Mouse (Mus musculus) olfactory bulb, adult 2 months (tissue): Measurements from ENCODE around the gene Pdzk1ip1.

Source experiments
- CTCF ChIP-seq: fragments of 200-500 bp; IDR thresholded peaks from 2 replicates; pipeline ENCODE4 v1.5.1; 2012; ENCODE audit warnings: low read depth, mild to moderate bottlenecking, low read length, moderate library complexity; ENCODE audit not compliant: insufficient read depth
- POLR2A ChIP-seq: fragments of 200-500 bp; IDR thresholded peaks from 2 replicates; pipeline ENCODE4 v1.6.1; 2012; ENCODE audit warnings: mild to moderate bottlenecking, low read depth, low read length, moderate library complexity; ENCODE audit not compliant: insufficient read depth

DNA sequence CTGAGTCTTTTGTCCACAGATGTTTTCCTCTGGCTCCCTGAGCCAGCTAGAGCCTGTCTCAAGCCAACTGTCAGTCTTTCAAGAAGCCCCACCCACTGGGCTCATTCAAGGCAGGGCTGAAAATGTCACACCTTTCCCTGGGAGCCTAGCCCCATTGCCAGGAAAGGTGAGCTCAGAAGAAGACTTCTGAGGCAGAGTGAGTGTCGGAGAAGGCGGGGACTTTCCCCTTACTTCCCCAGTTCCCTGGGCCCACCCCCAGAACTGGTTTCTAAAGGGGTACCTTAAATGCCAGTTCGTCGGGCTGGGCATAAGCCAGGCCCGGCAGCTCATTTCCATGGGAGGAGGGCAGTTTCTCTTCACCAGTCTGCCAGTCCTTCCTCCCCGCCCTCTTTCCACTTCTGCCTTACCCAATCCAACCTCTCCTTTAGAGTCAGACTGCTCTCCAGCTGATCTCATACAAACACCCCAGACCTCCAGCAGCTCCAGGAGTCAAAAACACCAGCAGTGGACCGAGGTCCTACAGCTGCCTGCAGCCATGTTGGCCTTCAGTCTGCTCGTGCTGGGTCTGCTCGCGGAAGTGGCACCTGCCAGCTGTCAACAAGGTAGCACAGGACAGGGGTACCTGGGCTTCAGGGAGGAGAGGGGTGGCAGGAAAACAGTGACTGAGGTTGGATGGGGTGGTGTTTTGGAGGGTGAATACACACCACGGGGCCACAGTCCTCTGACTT is at the start of gene Pdzk1ip1:
- TF ChIP-seq CTCF (no peak), POLR2A (no peak)
